Mouse (Mus musculus): Measurements from ENCODE around the gene Casp12. TPM values are rescaled to one million over a fixed set of nuclear protein-coding genes. Genes with fewer than 3 reads are reported as not detected.

The Casp12 gene
- 0.13 and 0.15 TPM in 2 replicates for polyA plus RNA-seq (2015; fragmentation: Nextera tagmentation; extraction: Ambion mirVana)

GRCm38 (mm10) chr9:5345291-5345898 lies at the start of gene Casp12:
Gene Casp12 (plus strand): TSS chr9:5345430.
- 77% methylated on average over 4 of the region's 4 CpGs for WGBS
- no peak for ATAC-seq
- H3K9ac ChIP-seq (replicated peaks), result no peak within 1 kb of the TSS
- H3K27ac ChIP-seq, result no peak within 1 kb of the TSS
- no peaks in the 10 kb centered on the region for H3K9me3 ChIP-seq
- H3K4me2 ChIP-seq (replicated peaks), result no peak within 1 kb of the TSS
- no peaks in the 10 kb centered on the region for H3K4me1 ChIP-seq (replicated peaks)
- no peaks in the 10 kb centered on the region for H3K36me3 ChIP-seq
- no peaks in the 10 kb centered on the region for H3K27me3 ChIP-seq
- no peak within 1 kb of the TSS for H3K4me3 ChIP-seq (replicated peaks)

GRCm38 (mm10) chr9:5296354-5297237 lies 48.6 kb upstream of the Casp12 start:
- Histone ChIP-seq H3K27me3 (no peaks in the 10 kb centered on the region), H3K36me3 (no peaks in the 10 kb centered on the region), H3K9ac (replicated peaks) (no peak overlapping the region), H3K4me1 (replicated peaks) (no peaks in the 10 kb centered on the region), H3K4me2 (replicated peaks) (no peak overlapping the region), H3K4me3 (replicated peaks) (no peak overlapping the region), H3K27ac (no peak overlapping the region), H3K9me3 (no peaks in the 10 kb centered on the region)
- 79% methylated on average over 2 of the region's 2 CpGs for WGBS
- no peak for ATAC-seq

- no peaks in the 10 kb centered on the region for H3K36me3 ChIP-seq
- no peak for ATAC-seq
- no peaks in the 10 kb centered on the region for H3K27me3 ChIP-seq
- no peaks in the 10 kb centered on the region for H3K9me3 ChIP-seq
- H3K4me3 ChIP-seq (replicated peaks), result no peak within 1 kb of the TSS
- WGBS, result 64% methylated on average over 11 of the region's 11 CpGs
- H3K27ac ChIP-seq, result no peak within 1 kb of the TSS
- no peak within 1 kb of the TSS for H3K9ac ChIP-seq (replicated peaks)
- no peaks in the 10 kb centered on the region for H3K4me1 ChIP-seq (replicated peaks)
- no peak within 1 kb of the TSS for H3K4me2 ChIP-seq (replicated peaks)
Measured at GRCm38 (mm10) chr9:5298329-5299131, 46.7 kb upstream of the Casp12 start, which contains the start of gene Casp1. Gene Casp1 (plus strand): TSS chr9:5298517.

GRCm38 (mm10) chr9:5299132-5299381 lies 46.2 kb upstream of the Casp12 start:
- H3K27me3 ChIP-seq, result no peaks in the 10 kb centered on the region
- H3K27ac ChIP-seq, result no peak overlapping the region
- no peak overlapping the region for H3K4me3 ChIP-seq (replicated peaks)
- H3K9me3 ChIP-seq, result no peaks in the 10 kb centered on the region
- no peak overlapping the region for H3K9ac ChIP-seq (replicated peaks)
- H3K4me2 ChIP-seq (replicated peaks), result no peak overlapping the region
- WGBS, result 88% methylated on average over 2 of the region's 2 CpGs
- H3K36me3 ChIP-seq, result no peaks in the 10 kb centered on the region
- H3K4me1 ChIP-seq (replicated peaks), result no peaks in the 10 kb centered on the region
- no peak for ATAC-seq

GRCm38 (mm10) chr9:5308561-5308960 lies 36.7 kb upstream of the Casp12 start, which contains the start of gene Casp4:
Gene Casp4 (plus strand): TSS chr9:5308828.
- H3K4me1 ChIP-seq (replicated peaks), result no peaks in the 10 kb centered on the region
- no peaks in the 10 kb centered on the region for H3K36me3 ChIP-seq
- no peak within 1 kb of the TSS for H3K4me2 ChIP-seq (replicated peaks)
- no peak for ATAC-seq
- H3K4me3 ChIP-seq (replicated peaks), result no peak within 1 kb of the TSS
- 76% methylated on average over 5 of the region's 5 CpGs for WGBS
- H3K27ac ChIP-seq, result no peak within 1 kb of the TSS
- H3K9ac ChIP-seq (replicated peaks), result no peak within 1 kb of the TSS
- no peaks in the 10 kb centered on the region for H3K9me3 ChIP-seq
- no peaks in the 10 kb centered on the region for H3K27me3 ChIP-seq

GRCm38 (mm10) chr9:5310112-5310511 lies 35.1 kb upstream of the Casp12 start:
- no peak overlapping the region for H3K4me2 ChIP-seq (replicated peaks)
- H3K4me3 ChIP-seq (replicated peaks), result no peak overlapping the region
- no peak overlapping the region for H3K9ac ChIP-seq (replicated peaks)
- no peaks in the 10 kb centered on the region for H3K36me3 ChIP-seq
- no peak for ATAC-seq
- no peaks in the 10 kb centered on the region for H3K4me1 ChIP-seq (replicated peaks)
- H3K27me3 ChIP-seq, result no peaks in the 10 kb centered on the region
- no peaks in the 10 kb centered on the region for H3K9me3 ChIP-seq
- H3K27ac ChIP-seq, result no peak overlapping the region

GRCm38 (mm10) chr9:5311435-5311834 lies 33.8 kb upstream of the Casp12 start:
- H3K4me2 ChIP-seq (replicated peaks), result no peak overlapping the region
- H3K4me3 ChIP-seq (replicated peaks), result no peak overlapping the region
- no peaks in the 10 kb centered on the region for H3K27me3 ChIP-seq
- no peaks in the 10 kb centered on the region for H3K9me3 ChIP-seq
- H3K27ac ChIP-seq, result no peak overlapping the region
- 76% methylated on average over 4 of the region's 4 CpGs for WGBS
- no peak overlapping the region for H3K9ac ChIP-seq (replicated peaks)
- no peaks in the 10 kb centered on the region for H3K4me1 ChIP-seq (replicated peaks)
- no peak for ATAC-seq
- no peaks in the 10 kb centered on the region for H3K36me3 ChIP-seq

- Histone ChIP-seq H3K27ac (no peak overlapping the region), H3K36me3 (no peaks in the 10 kb centered on the region), H3K27me3 (no peaks in the 10 kb centered on the region), H3K9me3 (no peaks in the 10 kb centered on the region), H3K4me3 (replicated peaks) (no peak overlapping the region), H3K4me1 (replicated peaks) (no peaks in the 10 kb centered on the region), H3K4me2 (replicated peaks) (no peak overlapping the region), H3K9ac (replicated peaks) (no peak overlapping the region)
- 85% methylated on average over 3 of the region's 3 CpGs for WGBS
- no peak for ATAC-seq
Measured at GRCm38 (mm10) chr9:5328204-5328603, 17.0 kb upstream of the Casp12 start.

- Histone ChIP-seq H3K36me3 (no peaks in the 10 kb centered on the region), H3K4me2 (replicated peaks) (no peak overlapping the region), H3K27ac (no peak overlapping the region), H3K9ac (replicated peaks) (no peak overlapping the region), H3K27me3 (no peaks in the 10 kb centered on the region), H3K4me1 (replicated peaks) (no peaks in the 10 kb centered on the region), H3K9me3 (no peaks in the 10 kb centered on the region), H3K4me3 (replicated peaks) (no peak overlapping the region)
- no peak for ATAC-seq
Measured at GRCm38 (mm10) chr9:5332441-5332840, 12.8 kb upstream of the Casp12 start.

GRCm38 (mm10) chr9:5333422-5333821 lies 11.8 kb upstream of the Casp12 start:
- WGBS, result 100% methylated on average over 1 of the region's 1 CpGs
- no peaks in the 10 kb centered on the region for H3K36me3 ChIP-seq
- no peak overlapping the region for H3K27ac ChIP-seq

GRCm38 (mm10) chr9:5343092-5343491 lies 2.1 kb upstream of the Casp12 start:
- Histone ChIP-seq H3K4me3 (replicated peaks) (no peak overlapping the region), H3K36me3 (no peaks in the 10 kb centered on the region), H3K9ac (replicated peaks) (no peak overlapping the region), H3K4me2 (replicated peaks) (no peak overlapping the region), H3K27ac (no peak overlapping the region), H3K9me3 (no peaks in the 10 kb centered on the region), H3K4me1 (replicated peaks) (no peaks in the 10 kb centered on the region), H3K27me3 (no peaks in the 10 kb centered on the region)
- no peak for ATAC-seq
- 82% methylated on average over 1 of the region's 1 CpGs for WGBS

More at GRCm38 (mm10) chr9:5333422-5333821, 11.8 kb upstream of the Casp12 start:
- Histone ChIP-seq H3K4me3 (replicated peaks) (no peak overlapping the region), H3K4me1 (replicated peaks) (no peaks in the 10 kb centered on the region), H3K9ac (replicated peaks) (no peak overlapping the region), H3K27me3 (no peaks in the 10 kb centered on the region), H3K4me2 (replicated peaks) (no peak overlapping the region), H3K9me3 (no peaks in the 10 kb centered on the region)
- no peak for ATAC-seq

GRCm38 (mm10) chr9:5344090-5344489 lies 1.1 kb upstream of the Casp12 start:
- H3K9me3 ChIP-seq, result no peaks in the 10 kb centered on the region
- no peaks in the 10 kb centered on the region for H3K36me3 ChIP-seq
- no peak overlapping the region for H3K4me2 ChIP-seq (replicated peaks)
- ATAC-seq, result no peak
- H3K4me3 ChIP-seq (replicated peaks), result no peak overlapping the region
- no peak overlapping the region for H3K27ac ChIP-seq
- no peak overlapping the region for H3K9ac ChIP-seq (replicated peaks)
- WGBS, result 91% methylated on average over 4 of the region's 4 CpGs
- no peaks in the 10 kb centered on the region for H3K27me3 ChIP-seq
- H3K4me1 ChIP-seq (replicated peaks), result no peaks in the 10 kb centered on the region
